ENCODE assay signal across 26 mouse cellular contexts in the genomic region with DNA sequence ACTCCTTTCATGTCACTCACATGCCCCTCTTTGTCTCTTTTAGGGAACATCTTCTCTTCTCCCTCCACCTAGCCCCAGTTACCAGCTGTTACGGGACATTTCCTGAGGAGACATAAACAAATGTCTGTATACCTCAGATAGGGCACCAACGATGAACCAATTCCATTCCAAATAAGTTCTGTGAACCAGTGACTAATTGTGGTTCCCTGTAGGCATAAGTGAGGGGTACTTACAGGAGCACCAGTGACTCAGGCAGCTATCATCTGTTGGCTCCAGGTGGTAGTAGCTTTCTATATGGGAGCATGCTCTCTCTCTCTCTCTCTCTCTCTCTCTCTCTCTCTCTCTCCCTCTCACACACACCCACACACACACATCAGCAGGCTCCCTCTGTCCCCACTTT. TPM values are rescaled to one million over a fixed set of nuclear protein-coding genes. Genes with fewer than 3 reads are reported as not detected.
DNase-seq lines count a peak whose midpoint lies in the region; ATAC-seq and TF ChIP-seq lines count a peak whose summit lies in the region.
"Had no signal": no experiment of that assay in that cellular context is flagged by ENCODE, and none has a peak within 500 bp of the region (broad histone marks: within the 10 kb centered on the region; RNA-seq: fewer than 3 reads in every experiment).

No protein-coding gene starts in this region.

- ATAC-seq in frontal cortex, adult (ENCODE audit: low TSS enrichment) = peak; percentile 50
- ATAC-seq: activated CD4-positive, CD25-positive, alpha-beta regulatory T cell, adult 4 months; CD4-positive, CD25-positive, alpha-beta regulatory T cell, adult 4 months; forebrain, embryonic 14.5 days; Patski had no signal

- DNase-seq in frontal cortex, postnatal 36 days (ENCODE audit: low spot score in 2 of 2) = no peak
- peak; percentile 30 for DNase-seq in 3134 (ENCODE audit: extremely low read depth, insufficient read length, low spot score)
- no peak for DNase-seq in MEL (ENCODE audit: low read depth, low spot score)
- no peak for DNase-seq in adipocyte (ENCODE audit: low spot score)
- no peak for DNase-seq in thymus, postnatal 14 days
- DNase-seq in lung, postnatal 14 days = no peak
- DNase-seq: adrenal gland, adult 8-10 months; adrenal gland, postnatal 36 days; cerebellum, adult 11-12 months; cerebellum, adult 9-10 months; cerebellum, postnatal 36 days; gastrocnemius, postnatal 10 days; heart, adult 18-20 months; heart, postnatal 10 days had no signal

- H3K27ac ChIP-seq in MEL (ENCODE audit: control insufficient read depth, low read depth, low read length) = no peak overlapping the region
- peak overlapping the region; percentile 41; the same call in 1 of the 2 replicates for H3K27ac ChIP-seq in embryonic fibroblast, embryonic 13.5 days (ENCODE audit: insufficient read depth, low read length)
- H3K27ac ChIP-seq: embryonic facial prominence, embryonic 10.5 days; forebrain, embryonic 10.5 days; heart, embryonic 10.5 days; hindbrain, embryonic 15.5 days had no signal

- no peak overlapping the region for H3K9ac ChIP-seq in MEL (ENCODE audit: control insufficient read depth, low read depth, low read length, poor library complexity, severe bottlenecking)
- H3K9ac ChIP-seq: hindbrain, embryonic 15.5 days had no signal

- no peak for TF ChIP-seq RAD21 in MEL (IDR thresholded peaks at IDR 0.05; ENCODE audit: low read depth, low read length)

- no peak for TF ChIP-seq POLR2A in MEL (IDR thresholded peaks at IDR 0.05; ENCODE audit: control insufficient read depth in 1 of 2, insufficient read depth in 1 of 2, low read depth in 1 of 2, low read length in 2 of 2, poor library complexity in 1 of 2)
- TF ChIP-seq POLR2A in embryonic fibroblast, embryonic 13.5 days (IDR thresholded peaks at IDR 0.05; ENCODE audit: low read depth, low read length) = no peak

- no peak for TF ChIP-seq EP300 in MEL (IDR thresholded peaks at IDR 0.05; ENCODE audit: low read depth in 1 of 2, low read length in 2 of 2)

- no peaks in the 10 kb centered on the region for H3K36me3 ChIP-seq in MEL (ENCODE audit: control insufficient read depth in 1 of 2, insufficient read depth in 2 of 2, low read length in 2 of 2)
- H3K36me3 ChIP-seq: embryonic facial prominence, embryonic 10.5 days; forebrain, embryonic 10.5 days; G1E; heart, embryonic 10.5 days; hindbrain, embryonic 15.5 days had no signal

- TF ChIP-seq CTCF in MEL (IDR thresholded peaks at IDR 0.05 in 2 of 3, conservative IDR thresholded peaks at IDR 0.05 in 1 of 3; ENCODE audit: control insufficient read depth in 1 of 3, insufficient read depth in 1 of 3, low read depth in 2 of 3, low read length in 3 of 3, poor library complexity in 1 of 3, severe bottlenecking in 1 of 3) = no peak
- TF ChIP-seq CTCF in embryonic fibroblast, embryonic 13.5 days (IDR thresholded peaks at IDR 0.05; ENCODE audit: borderline replicate concordance, insufficient read depth, low read length) = no peak

- peaks cover 0 to 3% of the 10 kb centered on the region in 2 experiments; a peak in 1 of 4 replicates for H3K27me3 ChIP-seq in MEL (ENCODE audit: control insufficient read depth in 1 of 2, insufficient read depth in 2 of 2, low read length in 2 of 2)
- H3K27me3 ChIP-seq: Patski had no signal

- no peak overlapping the region for H3K4me3 ChIP-seq in MEL (ENCODE audit: control insufficient read depth in 1 of 2, insufficient read depth in 1 of 2, low read depth in 2 of 2, low read length in 2 of 2)
- no peak overlapping the region for H3K4me3 ChIP-seq in embryonic fibroblast, embryonic 13.5 days (ENCODE audit: insufficient read depth, low read length)
- H3K4me3 ChIP-seq: embryonic facial prominence, embryonic 10.5 days; erythroblast, embryonic 14.5 days; forebrain, embryonic 10.5 days; heart, embryonic 10.5 days; hindbrain, embryonic 15.5 days had no signal

- no peaks in the 10 kb centered on the region for H3K9me3 ChIP-seq in MEL (replicated peaks; ENCODE audit: insufficient read depth, low read length)
- H3K9me3 ChIP-seq: embryonic facial prominence, embryonic 10.5 days; forebrain, embryonic 10.5 days; G1E; heart, embryonic 10.5 days; hindbrain, embryonic 15.5 days had no signal

- H3K4me1 ChIP-seq in MEL (ENCODE audit: control insufficient read depth in 1 of 2, insufficient read depth in 2 of 2, low read length in 2 of 2) = no peaks in the 10 kb centered on the region
- H3K4me1 ChIP-seq in embryonic fibroblast, embryonic 13.5 days (ENCODE audit: control insufficient read depth, insufficient read depth, low read length) = peaks cover 12% of the 10 kb centered on the region; the same call in 1 of the 2 replicates

- no peaks in the 10 kb centered on the region for H3K79me2 ChIP-seq in MEL (ENCODE audit: control insufficient read depth, insufficient read depth, low read length, poor library complexity)

TF ChIP-seq in MEL, 35 proteins besides CTCF, POLR2A, EP300 and RAD21:
- TF ChIP-seq CHD2 (IDR thresholded peaks at IDR 0.05; ENCODE audit: low read length) (no peak), SIN3A (IDR thresholded peaks at IDR 0.05; ENCODE audit: low read length) (no peak), TAL1 (IDR thresholded peaks at IDR 0.05; ENCODE audit: low read length) (0 out of 2 replicates have a peak, but pooled peaks have one; percentile 5), MEF2A (IDR thresholded peaks at IDR 0.05; ENCODE audit: extremely low read depth, insufficient replicate concordance, low read depth, low read length, poor library complexity, severe bottlenecking) (no peak), ELF1 (IDR thresholded peaks at IDR 0.05; ENCODE audit: low read depth, low read length) (no peak), NELFE (IDR thresholded peaks at IDR 0.05; ENCODE audit: low read depth, low read length) (no peak)

RNA-seq across cellular contexts. Expression of a gene that starts 2.5 kb away (rescaled TPM):
- 0.04 TPM in 1 of 2 replicates, not detected in the other for total RNA-seq in MEL (2012; rRNA removed)
- polyA plus RNA-seq in MEL (2012; ENCODE audit: insufficient read depth in 1 of 2, insufficient read length in 2 of 2, low read depth in 1 of 2, low replicate concordance in 2 of 2, missing spikeins in 1 of 2) = under 1 TPM in 1 of 2 experiments, not detected in 1; 0.38 TPM
- polyA plus RNA-seq in embryonic fibroblast, embryonic 13.5 days (2011; ENCODE audit: insufficient read length, low read depth, missing spikeins) = 2.2 and 3.0 TPM in 2 replicates
- polyA plus RNA-seq: activated CD4-positive, CD25-positive, alpha-beta regulatory T cell, adult 4 months; CD4-positive, CD25-positive, alpha-beta regulatory T cell, adult 4 months; erythroblast, embryonic 14.5 days; G1E had no signal

RNA-seq across cellular contexts. Expression of a gene that starts 3.2 kb away (rescaled TPM):
- total RNA-seq in MEL (2012; rRNA removed) = 0.12 TPM in 1 of 2 replicates, not detected in the other
- polyA plus RNA-seq in MEL (2012; ENCODE audit: insufficient read depth in 1 of 2, insufficient read length in 2 of 2, low read depth in 1 of 2, low replicate concordance in 2 of 2, missing spikeins in 1 of 2) = under 1 TPM in 1 of 2 experiments, not detected in 1; 0.10 TPM
- 0.25 TPM in 1 of 2 replicates, not detected in the other for polyA plus RNA-seq in embryonic fibroblast, embryonic 13.5 days (2011; ENCODE audit: insufficient read length, low read depth, missing spikeins)
- total RNA-seq: adrenal gland, postnatal 36 days; heart, adult 18-20 months had no signal
- polyA plus RNA-seq: activated CD4-positive, CD25-positive, alpha-beta regulatory T cell, adult 4 months; CD4-positive, CD25-positive, alpha-beta regulatory T cell, adult 4 months had no signal

RNA-seq across cellular contexts. Expression of a gene that starts 18.8 kb away (rescaled TPM):
- total RNA-seq in MEL (2012; rRNA removed) = 15.4 and 23.1 TPM in 2 replicates
- polyA plus RNA-seq in MEL (2012; ENCODE audit: insufficient read depth in 1 of 2, insufficient read length in 2 of 2, low read depth in 1 of 2, low replicate concordance in 2 of 2, missing spikeins in 1 of 2) = 10 to 100 TPM in 1 of 2 experiments, not detected in 1; 23.6 TPM
- 2.1 and 2.2 TPM in 2 replicates for polyA plus RNA-seq in embryonic fibroblast, embryonic 13.5 days (2011; ENCODE audit: insufficient read length, low read depth, missing spikeins)
- polyA plus RNA-seq: erythroblast, embryonic 14.5 days; G1E had no signal

RNA-seq across cellular contexts. Expression of a gene that starts 33.3 kb away (rescaled TPM):
- total RNA-seq in MEL (2012; rRNA removed) = 53.6 and 65.5 TPM in 2 replicates
- polyA plus RNA-seq in MEL (2012; ENCODE audit: insufficient read depth in 1 of 2, insufficient read length in 2 of 2, low read depth in 1 of 2, low replicate concordance in 2 of 2, missing spikeins in 1 of 2) = 10 to 100 TPM in 1 of 2 experiments, not detected in 1; 65.4 TPM
- 23.8 and 27.0 TPM in 2 replicates for polyA plus RNA-seq in embryonic fibroblast, embryonic 13.5 days (2011; ENCODE audit: insufficient read length, low read depth, missing spikeins)

RNA-seq across cellular contexts. Expression of a gene that starts 54.9 kb away (rescaled TPM):
- total RNA-seq in MEL (2012; rRNA removed) = 47.6 and 51.0 TPM in 2 replicates
- polyA plus RNA-seq in MEL (2012; ENCODE audit: insufficient read depth in 1 of 2, insufficient read length in 2 of 2, low read depth in 1 of 2, low replicate concordance in 2 of 2, missing spikeins in 1 of 2) = 100 to 1,000 TPM in 1 of 2 experiments, 10 to 100 TPM in 1; 94.3 to 609 TPM
- 28.7 and 44.8 TPM in 2 replicates for polyA plus RNA-seq in embryonic fibroblast, embryonic 13.5 days (2011; ENCODE audit: insufficient read length, low read depth, missing spikeins)
